Mouse (Mus musculus): ENCODE measurements around the gene Elmo1. TPM values are rescaled to one million over a fixed set of nuclear protein-coding genes. Genes with fewer than 3 reads are reported as not detected.

Gene Elmo1
- polyA plus RNA-seq, 1 experiment from 2014 or later: 37.1 TPM

GRCm38 (mm10) chr13:20489698-20490417 is 399.5 kb downstream of the Elmo1 start:
- Histone ChIP-seq H3K4me2 (no peak overlapping the region), H3K4me1 (0 out of 2 replicates have a peak, but pooled peaks cover 8% of the 10 kb centered on the region), H3K9ac (no peak overlapping the region), H3K27ac (no peak overlapping the region), H3K4me3 (no peak overlapping the region), H3K36me3 (no peaks in the 10 kb centered on the region), H3K27me3 (no peaks in the 10 kb centered on the region), H3K9me3 (no peaks in the 10 kb centered on the region)
- 57% methylated on average over 8 of the region's 8 CpGs for WGBS
- ATAC-seq (ENCODE audit: borderline replicate concordance, extremely low read depth, low FRiP score, low TSS enrichment): 0 out of 2 replicates have a peak, but pooled peaks have one; percentile 31

DNA sequence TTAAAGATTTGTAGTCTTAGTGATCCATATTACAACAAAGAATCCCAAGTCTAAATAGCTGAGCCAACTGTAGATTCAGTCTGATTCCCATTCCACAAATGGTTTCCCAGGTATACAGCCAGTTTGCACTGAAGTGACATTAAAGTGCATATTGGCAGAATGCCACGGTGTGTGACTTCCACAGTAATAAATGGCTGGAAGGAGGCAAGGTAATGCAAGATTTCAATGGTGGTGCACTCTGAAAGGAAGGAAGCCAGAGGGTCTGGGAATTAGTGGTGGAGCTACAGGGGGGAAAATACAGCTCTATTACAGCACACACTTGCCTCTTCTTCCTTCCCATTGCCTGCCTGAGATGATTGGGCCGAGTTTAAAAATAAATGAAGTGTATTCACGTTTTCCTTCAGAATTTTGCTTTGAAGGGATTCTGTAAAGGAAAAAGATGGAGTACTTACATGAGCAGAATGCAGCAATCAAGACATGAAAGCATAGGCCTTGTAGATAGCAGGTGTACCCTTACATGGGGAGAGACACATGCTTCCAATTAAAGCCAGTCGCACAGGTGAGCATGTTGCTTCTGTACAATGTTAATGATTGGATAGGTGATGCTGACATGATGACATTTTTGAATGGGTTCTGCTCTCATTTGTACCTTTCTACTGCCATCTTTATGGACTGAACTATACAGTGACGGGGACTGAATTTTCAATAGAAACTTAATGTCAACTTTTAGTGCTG is 400.6 kb downstream of the Elmo1 start:
- Histone ChIP-seq H3K36me3 (no peaks in the 10 kb centered on the region), H3K4me1 (0 out of 2 replicates have a peak, but pooled peaks cover 8% of the 10 kb centered on the region), H3K4me3 (no peak overlapping the region), H3K9ac (no peak overlapping the region), H3K27ac (no peak overlapping the region; the same call in 1 of the 2 replicates), H3K4me2 (no peak overlapping the region), H3K9me3 (no peaks in the 10 kb centered on the region), H3K27me3 (no peaks in the 10 kb centered on the region)
- 55% methylated on average over 5 of the region's 5 CpGs for WGBS
- ATAC-seq (ENCODE audit: borderline replicate concordance, extremely low read depth, low FRiP score, low TSS enrichment): no peak; the same call in 1 of the 2 replicates

- Histone ChIP-seq H3K4me3 (no peak overlapping the region), H3K4me2 (no peak overlapping the region), H3K27me3 (no peaks in the 10 kb centered on the region), H3K4me1 (0 out of 2 replicates have a peak, but pooled peaks cover 8% of the 10 kb centered on the region), H3K36me3 (no peaks in the 10 kb centered on the region), H3K9me3 (no peaks in the 10 kb centered on the region), H3K9ac (no peak overlapping the region), H3K27ac (no peak overlapping the region)
- 43% methylated on average over 3 of the region's 3 CpGs for WGBS
- ATAC-seq (ENCODE audit: borderline replicate concordance, extremely low read depth, low FRiP score, low TSS enrichment): no peak
Observed at GRCm38 (mm10) chr13:20491666-20492065, 401.3 kb downstream of the Elmo1 start.

DNA sequence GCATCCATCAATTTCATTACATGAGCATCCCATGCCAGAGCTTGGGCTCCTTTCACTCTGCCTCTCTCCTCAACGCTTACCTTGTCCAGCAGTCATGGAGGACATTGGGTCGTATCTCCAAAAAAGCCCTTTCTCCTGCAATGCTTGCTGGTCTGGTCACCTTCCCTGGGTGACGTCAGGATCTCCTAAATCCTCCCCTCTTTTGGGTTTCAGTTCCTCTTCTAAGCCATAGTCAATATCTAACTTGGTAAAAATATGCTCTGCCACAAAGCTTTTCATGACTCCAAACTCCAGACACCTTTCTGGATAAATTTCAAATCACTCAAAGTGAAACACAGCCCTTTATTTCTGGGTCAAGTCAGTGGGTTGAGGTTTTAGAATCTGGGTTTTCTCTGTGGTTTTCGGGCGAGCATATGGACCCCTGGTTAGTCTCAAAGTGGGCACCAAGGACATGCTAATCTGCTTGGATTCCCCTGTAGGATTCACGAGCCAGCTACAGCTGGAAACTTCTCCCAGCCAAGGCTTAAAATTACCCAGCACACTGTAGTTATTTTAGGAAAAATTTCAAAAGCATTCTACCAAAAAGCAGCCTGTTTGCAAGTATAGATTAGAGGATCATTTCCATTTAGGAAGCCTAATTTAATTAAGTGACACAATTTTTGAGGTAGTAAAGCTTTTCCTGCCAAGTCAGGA is 403.8 kb downstream of the Elmo1 start:
- no peak overlapping the region for H3K27ac ChIP-seq
- H3K4me2 ChIP-seq: no peak overlapping the region
- no peaks in the 10 kb centered on the region for H3K27me3 ChIP-seq
- no peak for ATAC-seq (ENCODE audit: borderline replicate concordance, extremely low read depth, low FRiP score, low TSS enrichment)
- no peak overlapping the region for H3K9ac ChIP-seq
- no peaks in the 10 kb centered on the region for H3K9me3 ChIP-seq
- H3K4me1 ChIP-seq: 0 out of 2 replicates have a peak, but pooled peaks cover 8% of the 10 kb centered on the region
- no peak overlapping the region for H3K4me3 ChIP-seq
- no peaks in the 10 kb centered on the region for H3K36me3 ChIP-seq
- 84% methylated on average over 6 of the region's 6 CpGs for WGBS

DNA sequence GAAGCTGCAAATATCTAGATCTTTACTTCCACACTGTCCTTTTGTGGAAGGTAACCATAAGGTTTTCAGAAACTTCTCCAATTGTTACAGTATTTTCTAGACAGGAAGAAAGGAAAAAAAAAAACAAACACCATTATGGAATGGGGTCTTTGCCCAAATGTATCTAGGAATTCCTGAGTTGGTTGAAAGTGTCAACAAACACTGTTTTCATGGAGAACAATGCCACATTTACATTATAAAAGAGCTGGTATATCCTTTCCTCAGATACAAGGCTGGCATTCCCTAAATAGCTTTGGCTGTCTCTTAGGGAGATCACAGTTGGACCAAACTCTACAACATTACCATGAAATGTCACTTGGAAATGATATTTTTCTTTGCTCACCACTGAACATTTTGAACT is 411.5 kb downstream of the Elmo1 start:
- no peaks in the 10 kb centered on the region for H3K4me1 ChIP-seq
- no peaks in the 10 kb centered on the region for H3K36me3 ChIP-seq
- no peak overlapping the region for H3K27ac ChIP-seq
- no peak for ATAC-seq (ENCODE audit: borderline replicate concordance, extremely low read depth, low FRiP score, low TSS enrichment)
- no peaks in the 10 kb centered on the region for H3K27me3 ChIP-seq
- H3K4me3 ChIP-seq: no peak overlapping the region
- H3K4me2 ChIP-seq: no peak overlapping the region
- no peak overlapping the region for H3K9ac ChIP-seq
- H3K9me3 ChIP-seq: no peaks in the 10 kb centered on the region

DNA sequence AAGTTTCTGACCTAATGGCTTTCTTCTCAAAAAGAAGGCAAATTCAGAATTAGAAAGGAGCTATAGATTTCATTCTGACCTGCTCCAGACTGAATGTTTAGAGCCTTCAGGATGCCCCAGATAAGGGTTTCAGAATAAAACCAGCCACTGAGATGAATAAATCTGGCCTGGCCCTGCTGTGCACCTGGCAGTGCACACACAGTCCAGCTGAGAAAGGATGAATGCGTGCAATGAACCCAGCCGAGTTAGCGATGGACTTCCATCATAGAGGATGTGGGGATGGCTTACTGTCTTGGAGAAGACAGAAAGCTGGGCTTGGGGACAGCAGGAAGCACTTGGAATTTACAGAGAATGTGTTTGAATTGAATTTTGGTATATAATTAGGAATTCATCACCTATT is 413.0 kb downstream of the Elmo1 start:
- Histone ChIP-seq H3K4me3 (no peak overlapping the region), H3K9ac (no peak overlapping the region), H3K27ac (no peak overlapping the region), H3K4me1 (no peaks in the 10 kb centered on the region), H3K4me2 (no peak overlapping the region), H3K27me3 (no peaks in the 10 kb centered on the region), H3K9me3 (no peaks in the 10 kb centered on the region), H3K36me3 (no peaks in the 10 kb centered on the region)
- ATAC-seq (ENCODE audit: borderline replicate concordance, extremely low read depth, low FRiP score, low TSS enrichment): no peak
- 89% methylated on average over 3 of the region's 3 CpGs for WGBS

- no peaks in the 10 kb centered on the region for H3K36me3 ChIP-seq
- no peaks in the 10 kb centered on the region for H3K27me3 ChIP-seq
- H3K9ac ChIP-seq: no peak overlapping the region
- no peak overlapping the region for H3K4me3 ChIP-seq
- H3K4me1 ChIP-seq: no peaks in the 10 kb centered on the region
- WGBS: 45% methylated on average over 10 of the region's 10 CpGs
- no peak overlapping the region for H3K4me2 ChIP-seq
- no peak overlapping the region for H3K27ac ChIP-seq
- ATAC-seq (ENCODE audit: borderline replicate concordance, extremely low read depth, low FRiP score, low TSS enrichment): no peak
- no peaks in the 10 kb centered on the region for H3K9me3 ChIP-seq
Observed at GRCm38 (mm10) chr13:20507381-20508129, 417.2 kb downstream of the Elmo1 start.

GRCm38 (mm10) chr13:20511026-20511425 is 420.6 kb downstream of the Elmo1 start:
- no peak overlapping the region for H3K4me3 ChIP-seq
- no peak overlapping the region for H3K27ac ChIP-seq
- no peaks in the 10 kb centered on the region for H3K9me3 ChIP-seq
- no peak overlapping the region for H3K4me2 ChIP-seq
- no peaks in the 10 kb centered on the region for H3K36me3 ChIP-seq
- 83% methylated on average over 4 of the region's 4 CpGs for WGBS
- no peak for ATAC-seq (ENCODE audit: borderline replicate concordance, extremely low read depth, low FRiP score, low TSS enrichment)
- H3K27me3 ChIP-seq: no peaks in the 10 kb centered on the region
- H3K4me1 ChIP-seq: no peaks in the 10 kb centered on the region
- H3K9ac ChIP-seq: no peak overlapping the region

GRCm38 (mm10) chr13:20512317-20513240 is 422.2 kb downstream of the Elmo1 start:
- Histone ChIP-seq H3K4me2 (no peak overlapping the region), H3K27ac (no peak overlapping the region), H3K4me1 (no peaks in the 10 kb centered on the region), H3K9ac (no peak overlapping the region), H3K36me3 (no peaks in the 10 kb centered on the region), H3K27me3 (no peaks in the 10 kb centered on the region), H3K9me3 (no peaks in the 10 kb centered on the region), H3K4me3 (no peak overlapping the region)
- WGBS: 61% methylated on average over 10 of the region's 10 CpGs
- no peak for ATAC-seq (ENCODE audit: borderline replicate concordance, extremely low read depth, low FRiP score, low TSS enrichment)

GRCm38 (mm10) chr13:20514721-20515120 is 424.3 kb downstream of the Elmo1 start:
- Histone ChIP-seq H3K9me3 (no peaks in the 10 kb centered on the region), H3K36me3 (no peaks in the 10 kb centered on the region), H3K4me3 (no peak overlapping the region), H3K27me3 (no peaks in the 10 kb centered on the region), H3K9ac (no peak overlapping the region), H3K27ac (no peak overlapping the region), H3K4me2 (no peak overlapping the region), H3K4me1 (no peaks in the 10 kb centered on the region)
- 88% methylated on average over 3 of the region's 3 CpGs for WGBS
- no peak for ATAC-seq (ENCODE audit: borderline replicate concordance, extremely low read depth, low FRiP score, low TSS enrichment)

- Histone ChIP-seq H3K9ac (no peak overlapping the region), H3K36me3 (no peaks in the 10 kb centered on the region), H3K9me3 (no peaks in the 10 kb centered on the region), H3K4me3 (no peak overlapping the region), H3K4me2 (no peak overlapping the region), H3K4me1 (no peaks in the 10 kb centered on the region), H3K27ac (no peak overlapping the region), H3K27me3 (no peaks in the 10 kb centered on the region)
- 71% methylated on average over 4 of the region's 4 CpGs for WGBS
- ATAC-seq (ENCODE audit: borderline replicate concordance, extremely low read depth, low FRiP score, low TSS enrichment): no peak
Observed at GRCm38 (mm10) chr13:20516096-20516495, 425.7 kb downstream of the Elmo1 start.
